Mouse (Mus musculus) brain, embryonic 14.5 days (tissue): ENCODE measurements around the gene Igfbpl1.

Experiments used
- CTCF ChIP-seq: fragments of 200-500 bp; IDR thresholded peaks from 2 replicates; pipeline ENCODE4 v1.5.1; 2012; ENCODE audit warnings: inconsistent platforms, mild to moderate bottlenecking, moderate library complexity, borderline replicate concordance; ENCODE audit not compliant: insufficient read depth, insufficient read length; ENCODE audit errors: extremely low read depth
- POLR2A ChIP-seq: fragments of 200-500 bp; IDR thresholded peaks from 2 replicates; pipeline ENCODE4 v1.6.1; 2012; ENCODE audit warnings: mild to moderate bottlenecking, inconsistent platforms, borderline replicate concordance; ENCODE audit not compliant: poor library complexity, insufficient read depth, insufficient read length, severe bottlenecking; ENCODE audit errors: extremely low read depth

- TF ChIP-seq CTCF: no peak
- TF ChIP-seq POLR2A: no peak
These were observed 4.7 kb downstream of the Igfbpl1 start for GRCm38 (mm10) chr4:45821995-45822394.
